Mouse (Mus musculus) left cerebral cortex, postnatal 14 days (tissue): ENCODE results near the gene Lrpprc. TPM values are rescaled to one million over a fixed set of nuclear protein-coding genes. Genes with fewer than 3 reads are reported as not detected.

ENCODE experiments used
- total RNA-seq, 2 experiments: library from RNA; stranded (reverse); gene quantifications; 2 replicates each; pipeline ENCODE4 v1.2.3; 2021

Gene Lrpprc
- total RNA-seq, 2 experiments from 2014 or later, result 63.5 to 66.2 TPM

Other genes starting within 250 kb of the Lrpprc start
- gene Dync2li1, start 164.3 kb downstream of the Lrpprc start, total RNA-seq, result 10 to 100 TPM; 22.1 to 24.3 TPM
- gene Abcg8, start 114.5 kb downstream of the Lrpprc start, total RNA-seq, result under 1 TPM in 1 of 2 experiments, not detected in 1; 0.15 TPM
- gene Abcg5, start 107.8 kb downstream of the Lrpprc start, total RNA-seq, result not detected
- gene Ppm1b, start 166.0 kb upstream of the Lrpprc start, total RNA-seq, result 100 to 1,000 TPM; 116 to 123 TPM
- gene Slc3a1, start 237.6 kb upstream of the Lrpprc start, total RNA-seq, result under 1 TPM; 0.34 to 0.51 TPM